In the genomic region with DNA sequence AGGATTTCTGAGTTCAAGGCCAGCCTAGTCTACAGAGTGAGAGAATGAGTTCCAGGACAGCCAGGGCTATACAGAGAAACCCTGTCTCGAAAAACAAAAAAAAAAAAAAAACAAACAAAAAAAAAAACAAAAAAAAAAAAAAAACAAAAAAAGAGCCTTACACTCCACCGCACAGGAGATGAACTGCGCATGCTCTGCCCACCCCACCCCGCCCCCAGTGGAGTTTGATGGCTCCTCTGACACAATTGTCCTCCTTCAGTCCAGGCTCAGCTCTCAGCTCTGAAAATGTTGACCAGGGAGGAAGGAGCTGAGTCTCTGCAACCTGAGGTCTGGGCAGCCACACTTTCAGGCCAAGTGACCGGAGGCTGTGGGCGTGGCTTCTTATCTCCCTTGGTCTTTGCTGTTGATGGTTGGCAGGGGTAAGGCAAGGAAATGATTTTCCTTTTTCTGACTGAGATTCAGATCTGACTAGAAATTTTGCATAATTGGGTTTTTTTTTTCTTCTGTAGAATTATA, we compare ENCODE assay signal across 26 mouse cellular contexts. TPM values are rescaled to one million over a fixed set of nuclear protein-coding genes. Genes with fewer than 3 reads are reported as not detected.
DNase-seq lines count a peak whose midpoint lies in the region; ATAC-seq and TF ChIP-seq lines count a peak whose summit lies in the region.
"Had no signal": no experiment of that assay in that cellular context is flagged by ENCODE, and none has a peak within 500 bp of the region (broad histone marks: within the 10 kb centered on the region; RNA-seq: fewer than 3 reads in every experiment).

No protein-coding gene starts in this region.

- H3K4me1 ChIP-seq in kidney, embryonic 15.5 days: no peaks in the 10 kb centered on the region
- no peaks in the 10 kb centered on the region for H3K4me1 ChIP-seq in kidney, embryonic 14.5 days (ENCODE audit: control insufficient read depth, insufficient read depth, low read length)
- H3K4me1 ChIP-seq in thymus, adult 2 months (replicated peaks; ENCODE audit: control insufficient read depth, insufficient read depth, low read length): peaks cover 45% of the 10 kb centered on the region
- H3K4me1 ChIP-seq: embryonic facial prominence, embryonic 13.5 days; forebrain, embryonic 12.5 days had no signal

- no peak for TF ChIP-seq CTCF in thymus, adult 2 months (IDR thresholded peaks at IDR 0.05; ENCODE audit: borderline replicate concordance, control insufficient read depth, extremely low read depth, insufficient read depth, low read length, poor library complexity)

- no peaks in the 10 kb centered on the region for H3K9me3 ChIP-seq in kidney, embryonic 15.5 days (replicated peaks)
- H3K9me3 ChIP-seq in kidney, embryonic 14.5 days (ENCODE audit: control insufficient read depth, low read length): no peaks in the 10 kb centered on the region
- H3K9me3 ChIP-seq: embryonic facial prominence, embryonic 13.5 days; forebrain, embryonic 12.5 days; heart, embryonic 12.5 days; hindbrain, embryonic 15.5 days had no signal

- ATAC-seq in kidney, embryonic 15.5 days (replicated peaks; ENCODE audit: low FRiP score): no peak
- ATAC-seq in kidney, embryonic 14.5 days (ENCODE audit: low FRiP score, low TSS enrichment): no peak
- no peak for ATAC-seq in granulocyte monocyte progenitor cell, adult 5-6 weeks (replicated peaks; ENCODE audit: poor library complexity, severe bottlenecking)
- ATAC-seq: activated CD4-positive, CD25-positive, alpha-beta regulatory T cell, adult 4 months; forebrain, embryonic 16.5 days had no signal

- DNase-seq in thymus, adult 2 months: peak; percentile 24
- DNase-seq in thymus, postnatal 36 days: no peak
- DNase-seq in 416B (ENCODE audit: low read depth) (peak; percentile 96), R1 (ENCODE audit: low read depth, low spot score) (peak; percentile 63)
- DNase-seq in heart, postnatal 4 days: no peak
- DNase-seq: adrenal gland, postnatal 14 days; cerebellum, adult 18-20 months; cerebellum, adult 9-11 months; cerebellum, postnatal 36 days; gastrocnemius, postnatal 14 days had no signal

- no peak overlapping the region for H3K4me2 ChIP-seq in kidney, embryonic 15.5 days
- H3K4me2 ChIP-seq in kidney, embryonic 14.5 days (replicated peaks; ENCODE audit: low read depth, low read length): no peak overlapping the region
- H3K4me2 ChIP-seq: embryonic facial prominence, embryonic 13.5 days; forebrain, embryonic 12.5 days; heart, embryonic 12.5 days; hindbrain, embryonic 15.5 days had no signal

- H3K4me3 ChIP-seq in kidney, embryonic 15.5 days (replicated peaks): no peak overlapping the region
- H3K4me3 ChIP-seq in kidney, embryonic 14.5 days (ENCODE audit: low read length): no peak overlapping the region
- no peak overlapping the region for H3K4me3 ChIP-seq in thymus, adult 2 months (ENCODE audit: control insufficient read depth, insufficient read depth, low read length)
- H3K4me3 ChIP-seq: embryonic facial prominence, embryonic 13.5 days; forebrain, embryonic 12.5 days; heart, embryonic 12.5 days; hindbrain, embryonic 15.5 days had no signal

- 0 out of 2 replicates have a peak overlapping the region, but pooled peaks have one; percentile 41 for H3K27ac ChIP-seq in kidney, embryonic 15.5 days
- no peak overlapping the region for H3K27ac ChIP-seq in kidney, embryonic 14.5 days (ENCODE audit: low read depth, low read length)
- H3K27ac ChIP-seq in thymus, adult 2 months (ENCODE audit: control insufficient read depth, insufficient read depth, low read length): no peak overlapping the region
- H3K27ac ChIP-seq: embryonic facial prominence, embryonic 13.5 days; forebrain, embryonic 12.5 days; hindbrain, embryonic 15.5 days had no signal

- H3K36me3 ChIP-seq in kidney, embryonic 15.5 days: peaks cover 10% of the 10 kb centered on the region; the same call in 1 of the 2 replicates
- peaks cover 1% of the 10 kb centered on the region for H3K36me3 ChIP-seq in kidney, embryonic 14.5 days (ENCODE audit: control insufficient read depth, insufficient read depth, low read length)
- no peaks in the 10 kb centered on the region for H3K36me3 ChIP-seq in thymus, adult 2 months (ENCODE audit: control insufficient read depth, insufficient read depth, low read length)

- TF ChIP-seq POLR2A in thymus, adult 2 months (IDR thresholded peaks at IDR 0.05; ENCODE audit: control insufficient read depth, extremely low read depth, insufficient read depth, low read length, poor library complexity): no peak

- WGBS in kidney, embryonic 15.5 days: 64% methylated on average over 6 of the region's 6 CpGs
- WGBS in kidney, embryonic 14.5 days: 71% methylated on average over 6 of the region's 6 CpGs
- 94% methylated on average over 6 of the region's 6 CpGs for WGBS in thymus, adult 2 months

- H3K9ac ChIP-seq in kidney, embryonic 15.5 days: no peak overlapping the region
- H3K9ac ChIP-seq in kidney, embryonic 14.5 days (ENCODE audit: low read depth, low read length): no peak overlapping the region
- H3K9ac ChIP-seq: embryonic facial prominence, embryonic 13.5 days; forebrain, embryonic 12.5 days; heart, embryonic 12.5 days; hindbrain, embryonic 15.5 days had no signal

- H3K27me3 ChIP-seq in kidney, embryonic 15.5 days: no peaks in the 10 kb centered on the region
- no peaks in the 10 kb centered on the region for H3K27me3 ChIP-seq in kidney, embryonic 14.5 days (ENCODE audit: control insufficient read depth, insufficient read depth, low read length)
- no peaks in the 10 kb centered on the region for H3K27me3 ChIP-seq in thymus, adult 2 months (ENCODE audit: control insufficient read depth, insufficient read depth, low read length)
- H3K27me3 ChIP-seq: embryonic facial prominence, embryonic 13.5 days; forebrain, embryonic 12.5 days; heart, embryonic 12.5 days; hindbrain, embryonic 15.5 days had no signal

RNA-seq across cellular contexts. Expression of gene Rbp7, which starts 8.7 kb away (rescaled TPM):
- polyA plus RNA-seq in kidney, embryonic 15.5 days (2015; fragmentation: Nextera tagmentation; extraction: Ambion mirVana): 0.77 and 0.90 TPM in 2 replicates
- 1.1 and 1.8 TPM in 2 replicates for polyA plus RNA-seq in kidney, embryonic 14.5 days (2014; fragmentation: Nextera tagmentation; extraction: Ambion mirVana)
- 0.59 and 1.2 TPM in 2 replicates for polyA plus RNA-seq in thymus, adult 2 months (2012; rRNA removed)
- total RNA-seq in heart, postnatal 4 days (2021): 10 to 100 TPM; 38.9 to 39.6 TPM
- 0.51 TPM in 1 of 2 replicates, not detected in the other for total RNA-seq in granulocyte monocyte progenitor cell, adult 5-6 weeks (2014; fragmentation: Nextera tagmentation)
- total RNA-seq in granulocyte monocyte progenitor cell, adult 5-6 weeks (2017): not detected in 2 replicates
- polyA plus RNA-seq: activated CD4-positive, CD25-positive, alpha-beta regulatory T cell, adult 4 months; C2C12; embryonic facial prominence, embryonic 13.5 days; forebrain, embryonic 12.5 days; forebrain, embryonic 16.5 days; hindbrain, embryonic 11.5 days; hindbrain, embryonic 15.5 days had no signal

RNA-seq across cellular contexts. Expression of gene Tmem274, which starts 13.7 kb away (rescaled TPM):
- 0.45 TPM in 1 of 2 replicates, not detected in the other for polyA plus RNA-seq in kidney, embryonic 15.5 days (2015; fragmentation: Nextera tagmentation; extraction: Ambion mirVana)
- polyA plus RNA-seq in kidney, embryonic 14.5 days (2014; fragmentation: Nextera tagmentation; extraction: Ambion mirVana): 0.38 TPM in 1 of 2 replicates, not detected in the other
- polyA plus RNA-seq in thymus, adult 2 months (2012; rRNA removed): not detected in 2 replicates
- not detected for total RNA-seq in heart, postnatal 4 days (2021)
- not detected in 2 replicates for total RNA-seq in granulocyte monocyte progenitor cell, adult 5-6 weeks (2014; fragmentation: Nextera tagmentation)
- total RNA-seq in granulocyte monocyte progenitor cell, adult 5-6 weeks (2017): not detected in 2 replicates
- total RNA-seq: adrenal gland, adult 18-20 months; adrenal gland, postnatal 14 days; gastrocnemius, adult 18-20 months; gastrocnemius, postnatal 14 days; heart, adult 8-10 months; heart, postnatal 25 days had no signal
- polyA plus RNA-seq: C2C12; forebrain, embryonic 16.5 days; gonadal fat pad, adult 2 months; hindbrain, embryonic 11.5 days had no signal

RNA-seq across cellular contexts. Expression of gene Nmnat1, which starts 21.5 kb away (rescaled TPM):
- polyA plus RNA-seq in kidney, embryonic 15.5 days (2015; fragmentation: Nextera tagmentation; extraction: Ambion mirVana): 13.7 TPM in 2 replicates
- 12.7 and 15.5 TPM in 2 replicates for polyA plus RNA-seq in kidney, embryonic 14.5 days (2014; fragmentation: Nextera tagmentation; extraction: Ambion mirVana)
- 21.6 and 22.9 TPM in 2 replicates for polyA plus RNA-seq in thymus, adult 2 months (2012; rRNA removed)
- 10 to 100 TPM; 12.7 to 14.8 TPM for total RNA-seq in heart, postnatal 4 days (2021)
- total RNA-seq in granulocyte monocyte progenitor cell, adult 5-6 weeks (2014; fragmentation: Nextera tagmentation): 5.0 and 7.0 TPM in 2 replicates
- total RNA-seq in granulocyte monocyte progenitor cell, adult 5-6 weeks (2017): 10.3 and 11.5 TPM in 2 replicates

RNA-seq across cellular contexts. Expression of gene Lzic, which starts 21.5 kb away (rescaled TPM):
- 47.1 and 49.3 TPM in 2 replicates for polyA plus RNA-seq in kidney, embryonic 15.5 days (2015; fragmentation: Nextera tagmentation; extraction: Ambion mirVana)
- polyA plus RNA-seq in kidney, embryonic 14.5 days (2014; fragmentation: Nextera tagmentation; extraction: Ambion mirVana): 45.7 and 47.3 TPM in 2 replicates
- 29.0 and 30.3 TPM in 2 replicates for polyA plus RNA-seq in thymus, adult 2 months (2012; rRNA removed)
- total RNA-seq in heart, postnatal 4 days (2021): 10 to 100 TPM; 43.4 to 46.8 TPM
- total RNA-seq in granulocyte monocyte progenitor cell, adult 5-6 weeks (2014; fragmentation: Nextera tagmentation): 25.3 and 25.6 TPM in 2 replicates
- total RNA-seq in granulocyte monocyte progenitor cell, adult 5-6 weeks (2017): 49.2 and 96.4 TPM in 2 replicates

RNA-seq across cellular contexts. Expression of gene Ube4b, which starts 36.9 kb away (rescaled TPM):
- polyA plus RNA-seq in kidney, embryonic 15.5 days (2015; fragmentation: Nextera tagmentation; extraction: Ambion mirVana): 48.1 and 49.6 TPM in 2 replicates
- polyA plus RNA-seq in kidney, embryonic 14.5 days (2014; fragmentation: Nextera tagmentation; extraction: Ambion mirVana): 42.9 and 44.9 TPM in 2 replicates
- 110 and 148 TPM in 2 replicates for polyA plus RNA-seq in thymus, adult 2 months (2012; rRNA removed)
- total RNA-seq in heart, postnatal 4 days (2021): 10 to 100 TPM; 59.9 to 61.8 TPM
- total RNA-seq in granulocyte monocyte progenitor cell, adult 5-6 weeks (2014; fragmentation: Nextera tagmentation): 58.4 and 58.8 TPM in 2 replicates
- total RNA-seq in granulocyte monocyte progenitor cell, adult 5-6 weeks (2017): 28.7 and 38.6 TPM in 2 replicates

Comparison
In these comparisons a context has a peak if more than half of its experiments do, and no peak if none do; other contexts are left out.
1. DNase-seq: peak in thymus, adult 2 months (single experiment), 416B (single experiment) and R1 (single experiment); none in thymus, postnatal 36 days (0 of 2) and heart, postnatal 4 days (single experiment).